Mouse (Mus musculus): Measurements from ENCODE around the gene Arhgap42. TPM values are rescaled to one million over a fixed set of nuclear protein-coding genes. Genes with fewer than 3 reads are reported as not detected.

Arhgap42 gene
- total RNA-seq, 1 experiment from 2014 or later = 30.3 TPM

GRCm38 (mm10) chr9:9027445-9027844, 211.5 kb downstream of the Arhgap42 start:
- no peak for DNase-seq

- no peak for DNase-seq
Measured at GRCm38 (mm10) chr9:9015108-9015507, 223.8 kb downstream of the Arhgap42 start.

GRCm38 (mm10) chr9:9001170-9001569, 237.7 kb downstream of the Arhgap42 start:
- DNase-seq = no peak

- DNase-seq = no peak
Measured at GRCm38 (mm10) chr9:8996494-8996893, 242.4 kb downstream of the Arhgap42 start.

GRCm38 (mm10) chr9:8982315-8982714, 256.6 kb downstream of the Arhgap42 start:
- DNase-seq = no peak

GRCm38 (mm10) chr9:8977775-8978174, 261.1 kb downstream of the Arhgap42 start:
- DNase-seq = no peak

GRCm38 (mm10) chr9:8971491-8971890, 267.4 kb downstream of the Arhgap42 start, which contains the start of gene Gm16485:
Gene Gm16485 (plus strand): TSS chr9:8971791.
- no peak for DNase-seq

GRCm38 (mm10) chr9:8970240-8970639, 268.7 kb downstream of the Arhgap42 start:
- DNase-seq = peak; percentile 7

GRCm38 (mm10) chr9:8964512-8965133, 274.3 kb downstream of the Arhgap42 start:
- peak; percentile 46 for DNase-seq

- no peak for DNase-seq
Measured at GRCm38 (mm10) chr9:8953306-8953705, 285.6 kb downstream of the Arhgap42 start.

All from adrenal gland, postnatal 14 days (tissue).